Mouse (Mus musculus) bone marrow macrophage, adult 2 months (primary cell): Measurements from ENCODE around the gene Zdhhc5.

ENCODE experiments used
- CTCF ChIP-seq: IDR thresholded peaks from 2 replicates; pipeline ENCODE4 v1.5.1; 2012; ENCODE audit warnings: low read depth, mild to moderate bottlenecking, low read length, moderate library complexity
- POLR2A ChIP-seq: IDR thresholded peaks from 2 replicates; pipeline ENCODE4 v1.6.1; 2012; ENCODE audit warnings: mild to moderate bottlenecking, low read depth, low read length, borderline replicate concordance

GRCm38 (mm10) chr2:84744126-84744525 lies 29.1 kb upstream of the Zdhhc5 start:
- TF ChIP-seq POLR2A (no peak), CTCF (no peak)
